Mouse (Mus musculus): ENCODE measurements around the gene Psmd12.

DNA sequence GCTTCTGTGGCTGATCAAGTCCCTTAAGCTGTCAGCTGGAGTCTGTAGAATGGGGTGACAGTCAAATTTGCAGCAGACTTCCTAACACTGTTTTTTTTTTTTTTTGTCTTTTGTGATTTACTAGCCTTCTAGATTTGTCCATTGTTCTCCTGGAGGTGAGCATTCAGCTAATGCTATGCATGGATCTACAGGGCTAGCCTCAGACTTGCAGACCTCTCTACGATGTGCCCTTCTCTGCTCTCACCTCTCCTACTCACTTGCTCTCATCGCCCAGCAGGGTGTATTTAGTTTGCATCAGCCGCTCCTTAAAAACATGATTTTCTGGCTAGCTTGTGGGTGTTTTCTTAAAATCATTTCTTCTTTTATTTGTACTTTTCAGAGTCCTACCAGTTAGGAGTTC lies 5.1 kb downstream of the Psmd12 start:
- no peak for TF ChIP-seq CTCF (IDR thresholded peaks at IDR 0.05)
- no peak for TF ChIP-seq EP300 (IDR thresholded peaks at IDR 0.05)
